Mouse (Mus musculus) myocyte (in vitro differentiated cells): Measurements from ENCODE around the gene Cpne1. TPM values are rescaled to one million over a fixed set of nuclear protein-coding genes. Genes with fewer than 3 reads are reported as not detected.

Experiments used
- H3K27me3 ChIP-seq: one replicate; pipeline ENCODE4 v1.6.1; 2011; ENCODE audit not compliant: control insufficient read depth, insufficient read depth, insufficient read length
- H3K36me3 ChIP-seq: one replicate; pipeline ENCODE4 v1.6.1; 2011; ENCODE audit not compliant: control insufficient read depth, insufficient read depth
- H3K4me2 ChIP-seq: one replicate; pipeline ENCODE4 v1.6.1; 2011; ENCODE audit warnings: low read depth, control low read depth
- H3K4me3 ChIP-seq: one replicate; pipeline ENCODE4 v1.5.1; 2011; ENCODE audit warnings: mild to moderate bottlenecking, control low read depth, moderate library complexity
- H3K79me2 ChIP-seq: one replicate; pipeline ENCODE4 v1.6.1; 2011; ENCODE audit not compliant: control insufficient read depth, insufficient read depth
- H3ac ChIP-seq: one replicate; pipeline ENCODE4 v1.6.1; 2011; ENCODE audit not compliant: control insufficient read depth, insufficient read length
- CEBPB ChIP-seq: IDR thresholded peaks from 2 replicates; pipeline ENCODE4 v1.6.1; 2011; ENCODE audit warnings: mild to moderate bottlenecking, moderate library complexity; ENCODE audit not compliant: poor library complexity, insufficient read depth, severe bottlenecking
- E2F4 ChIP-seq: IDR thresholded peaks from one replicate; pipeline ENCODE4 v1.6.1; 2011; ENCODE audit warnings: mild to moderate bottlenecking, control low read depth, moderate library complexity; ENCODE audit not compliant: insufficient read depth
- MAX ChIP-seq: IDR thresholded peaks from one replicate; pipeline ENCODE4 v1.6.1; 2011; ENCODE audit warnings: low read depth, mild to moderate bottlenecking, control low read depth
- MYOD1 ChIP-seq, 3 experiments: IDR thresholded peaks; one replicate each; pipeline ENCODE4 v1.6.1; 2011; ENCODE audit warnings: control low read depth in 2 of 3, low read depth in 2 of 3, mild to moderate bottlenecking in 2 of 3, moderate library complexity in 1 of 3; ENCODE audit not compliant: insufficient read length in 2 of 3, control insufficient read depth in 1 of 3
- MYOG ChIP-seq, 3 experiments: IDR thresholded peaks; one replicate each; pipeline ENCODE4 v1.6.1; 2011; ENCODE audit warnings: control low read depth in 2 of 3, low read depth in 2 of 3, mild to moderate bottlenecking in 2 of 3; ENCODE audit not compliant: insufficient read length in 2 of 3, control insufficient read depth in 1 of 3, insufficient read depth in 1 of 3
- POLR2A ChIP-seq: IDR thresholded peaks from one replicate; pipeline ENCODE4 v1.6.1; 2011; ENCODE audit warnings: low read depth, mild to moderate bottlenecking, control low read depth, moderate library complexity; ENCODE audit not compliant: insufficient read length
- POLR2AphosphoS2 ChIP-seq: IDR thresholded peaks from one replicate; pipeline ENCODE4 v1.6.1; 2011; ENCODE audit warnings: low read depth, control low read depth; ENCODE audit not compliant: insufficient read length
- REST ChIP-seq: IDR thresholded peaks from one replicate; pipeline ENCODE4 v1.6.1; 2011; ENCODE audit warnings: mild to moderate bottlenecking, control low read depth, moderate library complexity; ENCODE audit not compliant: insufficient read depth, insufficient read length
- SRF ChIP-seq: IDR thresholded peaks from one replicate; pipeline ENCODE4 v1.6.1; 2011; ENCODE audit warnings: low read depth; ENCODE audit not compliant: control insufficient read depth, insufficient read length
- TCF12 ChIP-seq: IDR thresholded peaks from one replicate; pipeline ENCODE4 v1.6.1; 2011; ENCODE audit warnings: mild to moderate bottlenecking, control low read depth; ENCODE audit not compliant: poor library complexity, insufficient read depth, severe bottlenecking
- TCF3 ChIP-seq: IDR thresholded peaks from one replicate; pipeline ENCODE4 v1.6.1; 2011; ENCODE audit warnings: low read depth, control low read depth; ENCODE audit not compliant: insufficient read length
- USF1 ChIP-seq: IDR thresholded peaks from one replicate; pipeline ENCODE4 v1.6.1; 2011; ENCODE audit warnings: low read depth, mild to moderate bottlenecking, control low read depth, moderate library complexity
- polyA plus RNA-seq: library from polyadenylated mRNA; unstranded; fragments of >200 nt; fragmentation: generic; extraction: Trizol; gene quantifications from one replicate; pipeline ENCODE4 v1.2.1, GENCODE M21; 2012; ENCODE audit warnings: missing spikeins

Gene Cpne1
- polyA plus RNA-seq, 1 experiment: 44.0 TPM

DNA sequence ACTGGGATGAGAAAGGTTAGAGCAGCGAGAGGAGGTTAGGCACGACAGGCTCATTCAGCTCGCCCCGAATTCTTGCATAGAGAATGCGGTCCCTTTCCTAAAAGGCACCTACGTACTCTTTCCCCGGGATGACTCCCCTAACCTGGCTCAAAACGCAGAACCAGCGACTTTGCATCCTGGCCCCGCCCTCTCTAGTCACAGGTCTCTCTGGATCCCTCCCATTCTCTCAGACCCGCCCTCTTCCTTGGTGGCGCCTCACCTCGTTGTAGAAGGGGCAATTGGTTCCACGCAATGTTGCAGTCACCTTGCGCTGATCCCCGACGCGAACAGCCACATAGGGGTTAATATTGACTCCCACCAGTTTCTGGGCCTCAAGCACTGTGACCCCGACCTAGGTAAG is 63.8 kb downstream of the Cpne1 start:
- Histone ChIP-seq H3K4me2 (no peak overlapping the region), H3ac (no peak overlapping the region), H3K4me3 (no peak overlapping the region), H3K79me2 (no peaks in the 10 kb centered on the region), H3K27me3 (peaks cover 39% of the 10 kb centered on the region), H3K36me3 (no peaks in the 10 kb centered on the region)
- TF ChIP-seq CEBPB (no peak), E2F4 (no peak), MAX (no peak), USF1 (no peak), TCF3 (no peak), TCF12 (no peak), MYOG (IDR thresholded peaks at IDR 0.05; ENCODE audit: control insufficient read depth in 1 of 3, insufficient read depth in 1 of 3, insufficient read length in 2 of 3, low read depth in 2 of 3) (no peak), REST (no peak), POLR2AphosphoS2 (no peak), MYOD1 (IDR thresholded peaks at IDR 0.05; ENCODE audit: control insufficient read depth in 1 of 3, insufficient read length in 2 of 3, low read depth in 2 of 3) (no peak), SRF (no peak)

GRCm38 (mm10) chr2:156042903-156043302 is 68.9 kb downstream of the Cpne1 start:
- Histone ChIP-seq H3K4me2 (no peak overlapping the region), H3K27me3 (peaks cover 34% of the 10 kb centered on the region), H3ac (no peak overlapping the region), H3K4me3 (no peak overlapping the region), H3K79me2 (no peaks in the 10 kb centered on the region), H3K36me3 (no peaks in the 10 kb centered on the region)
- TF ChIP-seq MAX (no peak), E2F4 (no peak), REST (no peak), SRF (no peak), MYOD1 (IDR thresholded peaks at IDR 0.05; ENCODE audit: control insufficient read depth in 1 of 3, insufficient read length in 2 of 3, low read depth in 2 of 3) (no peak), POLR2A (no peak), USF1 (no peak), CEBPB (no peak), MYOG (IDR thresholded peaks at IDR 0.05; ENCODE audit: control insufficient read depth in 1 of 3, insufficient read depth in 1 of 3, insufficient read length in 2 of 3, low read depth in 2 of 3) (no peak), TCF3 (no peak), POLR2AphosphoS2 (no peak), TCF12 (no peak)

GRCm38 (mm10) chr2:156039390-156039789 is 72.4 kb downstream of the Cpne1 start:
- H3K4me3 ChIP-seq: no peak overlapping the region
- no peak overlapping the region for H3ac ChIP-seq
- H3K79me2 ChIP-seq: no peaks in the 10 kb centered on the region
- TF ChIP-seq REST (no peak), MAX (no peak), POLR2A (no peak)
- peaks cover 37% of the 10 kb centered on the region for H3K27me3 ChIP-seq
- no peaks in the 10 kb centered on the region for H3K36me3 ChIP-seq
- no peak overlapping the region for H3K4me2 ChIP-seq

GRCm38 (mm10) chr2:156025482-156025881 is 86.3 kb downstream of the Cpne1 start:
- no peaks in the 10 kb centered on the region for H3K36me3 ChIP-seq
- no peak overlapping the region for H3K4me3 ChIP-seq
- TF ChIP-seq TCF3: no peak
- TF ChIP-seq MAX: no peak
- TF ChIP-seq SRF: no peak
- TF ChIP-seq USF1: no peak
- no peak for TF ChIP-seq MYOG (IDR thresholded peaks at IDR 0.05; ENCODE audit: control insufficient read depth in 1 of 3, insufficient read depth in 1 of 3, insufficient read length in 2 of 3, low read depth in 2 of 3)
- TF ChIP-seq POLR2A: no peak
- no peak for TF ChIP-seq CEBPB
- TF ChIP-seq TCF12: no peak
- TF ChIP-seq POLR2AphosphoS2: no peak
- no peak for TF ChIP-seq E2F4
- no peak for TF ChIP-seq REST
- TF ChIP-seq MYOD1 (IDR thresholded peaks at IDR 0.05; ENCODE audit: control insufficient read depth in 1 of 3, insufficient read length in 2 of 3, low read depth in 2 of 3): no peak
- no peak overlapping the region for H3ac ChIP-seq
- H3K79me2 ChIP-seq: no peaks in the 10 kb centered on the region
- no peaks in the 10 kb centered on the region for H3K27me3 ChIP-seq
- H3K4me2 ChIP-seq: no peak overlapping the region

Other genes with a start within 250 kb of the Cpne1 start
- gene Uqcc1, start 181.7 kb downstream of the Cpne1 start, polyA plus RNA-seq: 96.2 TPM
- gene Gm15557, start 171.2 kb downstream of the Cpne1 start, polyA plus RNA-seq: 0.13 TPM
- 2.8 TPM for gene Gdf5, start 166.6 kb downstream of the Cpne1 start, polyA plus RNA-seq
- gene Cep250, start 155.5 kb downstream of the Cpne1 start, polyA plus RNA-seq: 13.0 TPM
- gene 6430550D23Rik, start 104.0 kb downstream of the Cpne1 start, polyA plus RNA-seq: 0.29 TPM
- 372 TPM for gene Ergic3, start 103.9 kb downstream of the Cpne1 start, polyA plus RNA-seq
- gene Fer1l4, start 59.0 kb downstream of the Cpne1 start, polyA plus RNA-seq: not detected
- 1.1 TPM for gene Spag4, start 46.8 kb downstream of the Cpne1 start, polyA plus RNA-seq
- gene Rbm12, start within 50 bp of the Cpne1 start, polyA plus RNA-seq: 4.0 TPM
- gene Gm28036, start 15.1 kb upstream of the Cpne1 start, polyA plus RNA-seq: 10.0 TPM
- gene Romo1, start 32.1 kb upstream of the Cpne1 start, polyA plus RNA-seq: 417 TPM
- gene Nfs1, start 32.2 kb upstream of the Cpne1 start, polyA plus RNA-seq: 42.8 TPM
- 53.7 TPM for gene Rbm39, start 68.3 kb upstream of the Cpne1 start, polyA plus RNA-seq
- gene Phf20, start 84.5 kb upstream of the Cpne1 start, polyA plus RNA-seq: 13.4 TPM
- 4.1 TPM for gene Cnbd2, start 200.3 kb upstream of the Cpne1 start, polyA plus RNA-seq
- 167 TPM for gene Scand1, start 200.7 kb upstream of the Cpne1 start, polyA plus RNA-seq